In genomic region chr12:17548505-17548904, GRCm38 (mm10) we compare ENCODE assay signal across 19 mouse cellular contexts. TPM values are rescaled to one million over a fixed set of nuclear protein-coding genes. Genes with fewer than 3 reads are reported as not detected.
DNase-seq lines count a peak whose midpoint lies in the region; ATAC-seq lines count a peak whose summit lies in the region.
"Had no signal": no experiment of that assay in that cellular context is flagged by ENCODE, and none has a peak within 500 bp of the region (broad histone marks: within the 10 kb centered on the region; RNA-seq: fewer than 3 reads in every experiment).

No protein-coding gene starts in this region.

- no peaks in the 10 kb centered on the region for H3K27me3 ChIP-seq in forebrain, embryonic 13.5 days
- H3K27me3 ChIP-seq in forebrain, embryonic 12.5 days, result no peaks in the 10 kb centered on the region
- H3K27me3 ChIP-seq in liver, embryonic 12.5 days (replicated peaks), result no peaks in the 10 kb centered on the region
- H3K27me3 ChIP-seq in forebrain, embryonic 16.5 days (replicated peaks; ENCODE audit: control insufficient read depth, insufficient read depth, low read length), result no peaks in the 10 kb centered on the region
- H3K27me3 ChIP-seq: heart, embryonic 12.5 days had no signal

- H3K27ac ChIP-seq in forebrain, embryonic 13.5 days, result peak overlapping the region; percentile 51
- no peak overlapping the region for H3K27ac ChIP-seq in forebrain, embryonic 12.5 days
- peak overlapping the region; percentile 58 for H3K27ac ChIP-seq in liver, embryonic 12.5 days
- H3K27ac ChIP-seq in forebrain, embryonic 16.5 days (ENCODE audit: low read length), result peak overlapping the region; percentile 78
- H3K27ac ChIP-seq: macrophage had no signal

- no peaks in the 10 kb centered on the region for H3K9me3 ChIP-seq in forebrain, embryonic 13.5 days (replicated peaks)
- H3K9me3 ChIP-seq in forebrain, embryonic 12.5 days, result no peaks in the 10 kb centered on the region
- H3K9me3 ChIP-seq in liver, embryonic 12.5 days (replicated peaks), result no peaks in the 10 kb centered on the region
- H3K9me3 ChIP-seq in forebrain, embryonic 16.5 days (ENCODE audit: control insufficient read depth, low read length), result no peaks in the 10 kb centered on the region
- H3K9me3 ChIP-seq: heart, embryonic 12.5 days had no signal

- peaks cover 28% of the 10 kb centered on the region for H3K4me1 ChIP-seq in forebrain, embryonic 13.5 days
- H3K4me1 ChIP-seq in forebrain, embryonic 12.5 days, result peaks cover 16% of the 10 kb centered on the region
- H3K4me1 ChIP-seq in liver, embryonic 12.5 days, result peaks cover 55% of the 10 kb centered on the region
- H3K4me1 ChIP-seq in forebrain, embryonic 16.5 days (replicated peaks; ENCODE audit: control insufficient read depth, insufficient read depth, low read length), result peaks cover 24% of the 10 kb centered on the region

- 51% methylated on average over 5 of the region's 5 CpGs for WGBS in forebrain, embryonic 13.5 days
- 57% methylated on average over 5 of the region's 5 CpGs for WGBS in forebrain, embryonic 12.5 days
- 85% methylated on average over 5 of the region's 5 CpGs for WGBS in liver, embryonic 12.5 days (ENCODE audit: insufficient replicate concordance)
- 26% methylated on average over 5 of the region's 5 CpGs for WGBS in forebrain, embryonic 16.5 days

- H3K9ac ChIP-seq in forebrain, embryonic 13.5 days, result no peak overlapping the region
- no peak overlapping the region for H3K9ac ChIP-seq in forebrain, embryonic 12.5 days
- no peak overlapping the region for H3K9ac ChIP-seq in liver, embryonic 12.5 days
- no peak overlapping the region for H3K9ac ChIP-seq in forebrain, embryonic 16.5 days (replicated peaks; ENCODE audit: low read depth, low read length)
- H3K9ac ChIP-seq: heart, embryonic 12.5 days had no signal

- H3K4me3 ChIP-seq in forebrain, embryonic 13.5 days, result no peak overlapping the region
- no peak overlapping the region for H3K4me3 ChIP-seq in forebrain, embryonic 12.5 days (replicated peaks)
- H3K4me3 ChIP-seq in liver, embryonic 12.5 days, result no peak overlapping the region
- no peak overlapping the region for H3K4me3 ChIP-seq in forebrain, embryonic 16.5 days (replicated peaks; ENCODE audit: low read length)
- H3K4me3 ChIP-seq: heart, embryonic 12.5 days had no signal

- H3K4me2 ChIP-seq in forebrain, embryonic 13.5 days, result no peak overlapping the region
- no peak overlapping the region for H3K4me2 ChIP-seq in forebrain, embryonic 12.5 days
- H3K4me2 ChIP-seq in liver, embryonic 12.5 days, result 0 out of 2 replicates have a peak overlapping the region, but pooled peaks have one; percentile 71
- no peak overlapping the region for H3K4me2 ChIP-seq in forebrain, embryonic 16.5 days (ENCODE audit: low read length)
- H3K4me2 ChIP-seq: heart, embryonic 12.5 days had no signal

- peaks cover 53% of the 10 kb centered on the region for H3K36me3 ChIP-seq in forebrain, embryonic 13.5 days (ENCODE audit: poor library complexity, severe bottlenecking)
- peaks cover 53% of the 10 kb centered on the region for H3K36me3 ChIP-seq in forebrain, embryonic 12.5 days (replicated peaks)
- H3K36me3 ChIP-seq in liver, embryonic 12.5 days, result peaks cover 70% of the 10 kb centered on the region
- peaks cover 21% of the 10 kb centered on the region for H3K36me3 ChIP-seq in forebrain, embryonic 16.5 days (ENCODE audit: control insufficient read depth, insufficient read depth)

- ATAC-seq in forebrain, embryonic 13.5 days, result no peak
- ATAC-seq in forebrain, embryonic 12.5 days (ENCODE audit: low FRiP score), result no peak
- ATAC-seq in liver, embryonic 12.5 days, result no peak
- no peak for ATAC-seq in forebrain, embryonic 16.5 days
- ATAC-seq: inflammation-experienced regulatory T-cells, adult 6 months; midbrain, embryonic 16.5 days had no signal

- DNase-seq in liver, result no peak
- DNase-seq in brain, adult 2 months (ENCODE audit: low read depth, low spot score), result peak; percentile 48
- DNase-seq in right cerebral cortex, postnatal 14 days, result no peak
- no peak for DNase-seq in lung, postnatal 4 days
- DNase-seq: adrenal gland, postnatal 25 days; B cell, adult 2 months; cerebellum, adult 9-11 months; heart, postnatal 36 days; lung, adult 2 months; right cerebral cortex, postnatal 25 days; thymus, postnatal 14 days had no signal

RNA-seq across cellular contexts. Expression of gene Odc1, which starts 3.9 kb away (rescaled TPM):
- polyA plus RNA-seq in forebrain, embryonic 13.5 days (2015; fragmentation: Nextera tagmentation; extraction: Ambion mirVana), result 236 and 267 TPM in 2 replicates
- polyA plus RNA-seq in forebrain, embryonic 12.5 days (2016; fragmentation: Nextera tagmentation; extraction: Ambion mirVana), result 291 and 318 TPM in 2 replicates
- polyA plus RNA-seq in liver, embryonic 12.5 days (2016; fragmentation: Nextera tagmentation; extraction: Ambion mirVana), result 587 and 597 TPM in 2 replicates
- polyA plus RNA-seq in forebrain, embryonic 16.5 days (2015; fragmentation: Nextera tagmentation; extraction: Ambion mirVana), result 217 and 246 TPM in 2 replicates
